Mouse (Mus musculus) CH12.LX (cell line): Measurements from ENCODE around the gene Kcnd1. TPM values are rescaled to one million over a fixed set of nuclear protein-coding genes. Genes with fewer than 3 reads are reported as not detected.

Experiments used
- DNase-seq: peaks from one replicate; pipeline ENCODE4 v3.0.0-alpha.2; 2013; ENCODE audit errors: extremely low read depth
- H3K27ac ChIP-seq: 2 replicates; pipeline ENCODE4 v1.5.1; 2012; ENCODE audit warnings: low read depth, mild to moderate bottlenecking, control low read depth, moderate library complexity; ENCODE audit not compliant: insufficient read depth
- H3K27me3 ChIP-seq: replicated peaks from 2 replicates; pipeline ENCODE3; 2012; ENCODE audit warnings: inconsistent platforms
- H3K36me3 ChIP-seq, 2 experiments: replicated peaks in 1 of 2; 2 replicates each; pipeline versions ENCODE3 to v1.6.1; 2012; ENCODE audit warnings: inconsistent platforms in 1 of 2, low read length in 1 of 2, mild to moderate bottlenecking in 1 of 2, mixed read lengths in 1 of 2, moderate library complexity in 1 of 2; ENCODE audit not compliant: control insufficient read depth in 1 of 2, insufficient read depth in 1 of 2
- H3K4me1 ChIP-seq, 2 experiments: 2 replicates each; pipeline ENCODE4 v1.6.1; 2012; ENCODE audit warnings: inconsistent platforms in 1 of 2, moderate library complexity in 1 of 2; ENCODE audit not compliant: insufficient read depth in 2 of 2, control insufficient read depth in 1 of 2
- H3K4me2 ChIP-seq: 2 replicates; pipeline ENCODE4 v1.6.1; 2012; ENCODE audit warnings: low read depth, mild to moderate bottlenecking, control low read depth; ENCODE audit not compliant: poor library complexity, insufficient read depth, severe bottlenecking
- H3K4me3 ChIP-seq, 3 experiments: fragments of 150-350 bp in 1 of 3; sonication (generic) in 1 of 3; replicated peaks in 1 of 3; 2 replicates each; pipeline versions ENCODE3 to v1.5.1; 2011 to 2012; ENCODE audit warnings: low read depth in 2 of 3, low read length in 2 of 3, mild to moderate bottlenecking in 2 of 3, moderate library complexity in 2 of 3, control low read depth in 1 of 3, improper control_type of control experiment in 1 of 3, inconsistent platforms in 1 of 3, mixed read lengths in 1 of 3; ENCODE audit not compliant: poor library complexity in 1 of 3
- H3K79me2 ChIP-seq: replicated peaks from 2 replicates; pipeline ENCODE4 v1.6.1; 2012; ENCODE audit warnings: mild to moderate bottlenecking, moderate library complexity; ENCODE audit not compliant: control insufficient read depth, poor library complexity, insufficient read depth, severe bottlenecking; ENCODE audit errors: extremely low read depth
- H3K9ac ChIP-seq: 2 replicates; pipeline ENCODE4 v1.6.1; 2012; ENCODE audit warnings: low read depth, mild to moderate bottlenecking, control low read depth, moderate library complexity; ENCODE audit not compliant: insufficient read depth
- H3K9me3 ChIP-seq: replicated peaks from 2 replicates; pipeline ENCODE3; 2012; ENCODE audit warnings: low read length, inconsistent platforms, mixed read lengths
- CHD1 ChIP-seq: IDR thresholded peaks from 2 replicates; pipeline ENCODE4 v1.6.1; 2012; ENCODE audit warnings: low read depth, low read length, improper control_type of control experiment, inconsistent platforms
- CHD2 ChIP-seq: IDR thresholded peaks from 2 replicates; pipeline ENCODE4 v1.6.1; 2011; ENCODE audit warnings: low read length, improper control_type of control experiment
- CTCF ChIP-seq, 2 experiments: IDR thresholded peaks in 1 of 2; conservative IDR thresholded peaks in 1 of 2; 2 replicates each; pipeline ENCODE4 v1.5.1; 2011 to 2012; ENCODE audit warnings: low read depth in 2 of 2, low read length in 2 of 2, improper control_type of control experiment in 1 of 2, inconsistent platforms in 1 of 2, mild to moderate bottlenecking in 1 of 2, moderate library complexity in 1 of 2
- E2F4 ChIP-seq: IDR thresholded peaks from 2 replicates; pipeline ENCODE4 v1.6.1; 2011; ENCODE audit warnings: low read depth, low read length, improper control_type of control experiment; ENCODE audit not compliant: insufficient replicate concordance
- ELF1 ChIP-seq: IDR thresholded peaks from 2 replicates; pipeline ENCODE4 v1.6.1; 2014; ENCODE audit warnings: low read depth, mild to moderate bottlenecking, inconsistent platforms, low read length, improper control_type of control experiment
- ETS1 ChIP-seq: conservative IDR thresholded peaks from 2 replicates; pipeline ENCODE4 v1.6.1; 2012; ENCODE audit warnings: low read depth, mild to moderate bottlenecking, inconsistent platforms, low read length, improper control_type of control experiment, moderate library complexity
- IRF4 ChIP-seq: IDR thresholded peaks from 2 replicates; pipeline ENCODE4 v1.6.1; 2014; ENCODE audit warnings: low read depth, mild to moderate bottlenecking, inconsistent platforms, low read length, improper control_type of control experiment
- JUN ChIP-seq: IDR thresholded peaks from 2 replicates; pipeline ENCODE4 v1.6.1; 2011; ENCODE audit warnings: low read depth, mild to moderate bottlenecking, low read length, improper control_type of control experiment, moderate library complexity; ENCODE audit not compliant: insufficient read depth
- MAZ ChIP-seq: IDR thresholded peaks from 2 replicates; pipeline ENCODE4 v1.6.1; 2012; ENCODE audit warnings: low read depth, mild to moderate bottlenecking, inconsistent platforms, low read length, improper control_type of control experiment, moderate library complexity
- PAX5 ChIP-seq: IDR thresholded peaks from 2 replicates; pipeline ENCODE4 v1.6.1; 2012; ENCODE audit warnings: low read length, inconsistent platforms, mixed read lengths
- POLR2AphosphoS2 ChIP-seq: IDR thresholded peaks from 2 replicates; pipeline ENCODE4 v1.6.1; 2011; ENCODE audit warnings: low read depth, low read length, improper control_type of control experiment
- RAD21 ChIP-seq: IDR thresholded peaks from 2 replicates; pipeline ENCODE4 v1.6.1; 2011; ENCODE audit warnings: low read depth, mild to moderate bottlenecking, low read length, improper control_type of control experiment, moderate library complexity
- SMC3 ChIP-seq: IDR thresholded peaks from 2 replicates; pipeline ENCODE4 v1.6.1; 2011; ENCODE audit warnings: low read depth, low read length, improper control_type of control experiment
- TBP ChIP-seq: conservative IDR thresholded peaks from 2 replicates; pipeline ENCODE4 v1.6.1; 2011; ENCODE audit warnings: low read depth, low read length, improper control_type of control experiment
- USF2 ChIP-seq: conservative IDR thresholded peaks from 2 replicates; pipeline ENCODE4 v1.6.1; 2011; ENCODE audit warnings: low read depth, low read length, improper control_type of control experiment
- ZMIZ1 ChIP-seq: IDR thresholded peaks from 2 replicates; pipeline ENCODE4 v1.6.1; 2012; ENCODE audit warnings: low read depth, mild to moderate bottlenecking, inconsistent platforms, low read length, improper control_type of control experiment
- dilution Hi-C: fragments of 300-500 bp; cut with MboI; formaldehyde crosslinking; loops from 2 replicates; pipeline ENCODE4 v1.14.3; 2020; ENCODE audit warnings: low sequenced_read_pairs; ENCODE audit not compliant: extremely low pct_unique_long_range_greater_than_20kb, extremely low pct_ligation_motif_present
- in situ Hi-C: fragments of 300-500 bp; cut with MboI; formaldehyde crosslinking; loops from 3 replicates; pipeline ENCODE4 v1.14.3; 2019; ENCODE audit warnings: low sequenced_read_pairs, low pct_ligation_motif_present, low pct_unique_long_range_greater_than_20kb, mixed read lengths
- polyA plus RNA-seq: library from polyadenylated mRNA; unstranded; fragments of >175 nt; gene quantifications from 2 replicates; pipeline ENCODE4 v1.2.1, GENCODE M21; 2012; ENCODE audit warnings: low read depth; ENCODE audit not compliant: insufficient read length
- total RNA-seq, 2 experiments: library from RNA; depleted of rRNA; stranded (reverse); fragments of 300-350 nt in 1 of 2; fragments of >200 nt in 1 of 2; gene quantifications; 2 replicates each; pipeline ENCODE4 v1.2.3; 2012 to 2014

Gene Kcnd1
- total RNA-seq (2012; rRNA removed) (0.38 and 0.51 TPM in 2 replicates), total RNA-seq (2014; rRNA removed) (0.57 and 0.63 TPM in 2 replicates), polyA plus RNA-seq (3.1 and 3.4 TPM in 2 replicates)

DNA sequence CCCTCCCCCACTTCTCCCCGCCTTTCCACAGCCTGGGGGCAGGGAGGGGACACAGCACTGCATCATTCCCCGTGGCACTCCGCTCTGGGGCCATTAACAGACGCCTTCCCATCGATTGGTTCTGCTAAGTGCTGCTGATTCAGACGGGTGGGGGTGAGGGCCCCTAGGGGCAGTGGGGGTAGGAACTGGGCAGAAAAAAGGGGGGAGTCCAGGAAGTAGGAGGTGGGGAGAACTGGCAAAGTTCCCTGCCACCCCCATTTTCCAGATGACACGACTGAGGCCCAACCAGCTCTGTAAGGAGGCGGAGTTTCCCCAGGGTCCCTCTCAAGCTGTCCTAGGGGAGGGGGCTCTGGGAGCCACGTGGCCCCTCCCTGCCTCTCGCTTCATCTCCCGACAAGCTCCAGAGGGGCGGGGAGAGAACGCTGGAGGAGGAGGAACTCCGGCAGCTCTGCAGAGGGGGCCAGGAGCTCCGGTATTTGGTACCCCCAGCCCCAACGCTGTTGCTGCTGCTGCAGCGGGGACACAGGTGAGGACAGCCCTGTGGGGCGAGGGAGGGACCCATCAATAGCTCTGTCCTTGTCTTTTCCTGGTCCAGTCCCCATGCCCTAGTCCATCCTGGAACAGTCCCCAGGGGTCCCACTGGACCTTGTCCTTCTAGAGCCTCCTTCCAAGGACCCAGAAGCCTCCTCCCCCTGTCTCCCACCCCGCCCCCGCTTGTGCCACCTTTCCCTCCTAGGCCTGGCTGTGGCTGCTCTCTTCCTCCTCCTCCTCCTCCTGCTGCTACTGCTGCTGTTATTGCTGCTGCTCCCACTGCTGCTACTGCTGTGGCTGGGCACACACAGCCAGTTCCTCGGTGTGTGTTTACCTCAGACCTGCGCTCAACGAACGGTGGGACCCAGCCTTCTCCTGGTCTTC lies at the start of gene Kcnd1:
TSS of gene Kcnd1 (plus strand) at position 425 of the 915 bp plus-strand sequence.
- no peaks in the 10 kb centered on the region for H3K79me2 ChIP-seq
- peaks cover 0 to 31% of the 10 kb centered on the region in 2 experiments; a peak in 2 of 4 replicates for H3K4me1 ChIP-seq
- H3K9me3 ChIP-seq: no peaks in the 10 kb centered on the region
- DNase-seq: peak; percentile 50
- H3K4me3 ChIP-seq: peak within 1 kb of the TSS; percentile 11 to 57 (median 23)
- no peak within 1 kb of the TSS for H3K9ac ChIP-seq
- no peak within 1 kb of the TSS for H3K4me2 ChIP-seq
- no peak within 1 kb of the TSS for H3K27ac ChIP-seq
- dilution Hi-C loops (no loop called here), in situ Hi-C loops (no loop called here)
- peaks cover 24 to 45% of the 10 kb centered on the region in 2 experiments for H3K36me3 ChIP-seq
- H3K27me3 ChIP-seq: no peaks in the 10 kb centered on the region
- TF ChIP-seq PAX5 (no peak), MAZ (0 out of 2 replicates have a peak, but pooled peaks have one; percentile 9), E2F4 (no peak), CHD2 (peak; percentile 32; the same call in 1 of the 2 replicates)
- TF ChIP-seq, all 38 proteins: peak for 2

DNA sequence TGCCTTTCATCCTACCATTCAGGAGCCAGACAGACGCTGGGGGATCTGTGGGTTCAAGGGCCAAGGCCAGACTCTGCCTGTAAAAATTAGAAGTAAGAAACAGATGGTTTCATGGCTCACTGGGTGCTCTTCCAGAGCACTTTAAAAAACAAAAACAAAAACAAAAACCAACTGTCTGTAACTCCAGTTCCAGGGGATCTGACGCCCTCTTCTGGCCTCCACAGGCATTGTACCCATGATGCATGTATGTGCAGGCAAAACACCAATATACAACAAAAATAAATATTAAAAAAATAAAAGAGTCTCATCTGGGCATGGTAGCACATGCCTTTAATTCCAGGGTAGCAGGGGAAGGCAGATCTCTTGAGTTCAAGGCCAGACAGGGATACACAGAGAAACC lies 49.3 kb upstream of the Kcnd1 start:
- peak; percentile 6 for TF ChIP-seq RAD21
- no peak for TF ChIP-seq ELF1
- no peak for TF ChIP-seq USF2
- TF ChIP-seq CHD2: no peak
- no peak for TF ChIP-seq PAX5
- TF ChIP-seq TBP: no peak
- no peak for TF ChIP-seq CHD1
- TF ChIP-seq CTCF (conservative IDR thresholded peaks at IDR 0.05 in 1 of 2, IDR thresholded peaks at IDR 0.05 in 1 of 2; ENCODE audit: low read depth in 2 of 2, low read length in 2 of 2): peak; percentile 24 to 53; a peak in 2 of 4 replicates
- no peak for TF ChIP-seq ZMIZ1
- TF ChIP-seq JUN: no peak
- TF ChIP-seq ETS1: no peak
- TF ChIP-seq IRF4: no peak
- TF ChIP-seq POLR2AphosphoS2: no peak
- TF ChIP-seq SMC3: no peak
- dilution Hi-C loops: no loop called here
- no peak overlapping the region for H3K9ac ChIP-seq
- H3K27ac ChIP-seq: no peak overlapping the region
- no peak overlapping the region for H3K4me3 ChIP-seq
- no peaks in the 10 kb centered on the region for H3K9me3 ChIP-seq
- peaks cover 0 to 7% of the 10 kb centered on the region in 2 experiments; a peak in 2 of 4 replicates for H3K4me1 ChIP-seq
- peaks cover 49 to 75% of the 10 kb centered on the region in 2 experiments for H3K36me3 ChIP-seq
- no peaks in the 10 kb centered on the region for H3K27me3 ChIP-seq
- no peak for DNase-seq
- no peaks in the 10 kb centered on the region for H3K79me2 ChIP-seq
- H3K4me2 ChIP-seq: no peak overlapping the region
- in situ Hi-C loops: no loop called here
